In the genomic region with DNA sequence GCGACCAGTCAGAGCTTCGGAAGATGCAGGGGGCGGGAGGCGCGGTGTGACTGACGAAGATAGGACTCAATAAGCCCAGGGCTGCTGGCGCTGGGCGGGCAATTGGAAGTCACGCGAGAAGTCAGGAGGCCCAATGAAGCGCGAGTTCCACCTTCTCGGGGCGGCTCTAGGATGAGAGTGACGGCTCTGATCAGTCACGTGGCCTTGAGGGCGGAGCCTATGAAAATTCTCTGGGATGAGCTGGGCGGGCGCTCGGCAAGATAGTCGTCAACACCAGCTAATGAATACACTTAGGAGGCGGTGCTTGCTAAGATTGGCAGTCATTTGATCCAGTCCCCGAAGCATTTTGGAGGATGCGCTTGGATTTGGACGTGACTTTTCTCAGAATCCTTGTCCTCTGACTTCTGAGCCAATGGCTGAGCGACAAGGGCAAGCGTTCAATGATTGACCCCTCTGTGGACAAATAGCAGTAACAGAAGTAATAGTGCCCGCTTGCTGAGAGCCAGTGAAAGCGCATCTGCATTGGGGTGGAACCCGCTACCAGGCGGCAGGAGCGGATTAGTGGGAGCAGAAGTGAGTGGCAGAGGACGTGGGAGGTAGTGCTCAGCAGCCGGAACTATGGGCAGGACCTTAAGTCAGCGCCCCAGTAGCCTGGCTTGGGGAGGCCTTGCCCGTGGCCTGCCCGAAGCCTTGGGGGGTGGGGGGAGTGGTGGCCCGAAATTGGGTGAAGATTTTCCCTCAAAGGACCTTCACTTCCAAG, we compare ENCODE assay signal across 8 mouse cellular contexts. TPM values are rescaled to one million over a fixed set of nuclear protein-coding genes. Genes with fewer than 3 reads are reported as not detected.
A peak's percentile ranks its signal among the peaks of the same experiment; 100 is the strongest.
DNase-seq lines count a peak whose midpoint lies in the region; ATAC-seq and TF ChIP-seq lines count a peak whose summit lies in the region.

No protein-coding gene starts in this region.

- H3K36me3 ChIP-seq in embryonic facial prominence, embryonic 13.5 days, result peaks cover 23% of the 10 kb centered on the region
- H3K36me3 ChIP-seq in kidney, adult 2 months (ENCODE audit: control insufficient read depth, insufficient read depth, low read length), result no peaks in the 10 kb centered on the region
- peaks cover 25% of the 10 kb centered on the region for H3K36me3 ChIP-seq in limb, embryonic 12.5 days
- H3K36me3 ChIP-seq in midbrain, embryonic 15.5 days (replicated peaks), result peaks cover 14% of the 10 kb centered on the region; the same call in 1 of the 2 replicates
- H3K36me3 ChIP-seq in spleen, adult 2 months (ENCODE audit: control insufficient read depth, insufficient read depth, low read length), result peaks cover 13% of the 10 kb centered on the region

- no peaks in the 10 kb centered on the region for H3K9me3 ChIP-seq in embryonic facial prominence, embryonic 13.5 days
- H3K9me3 ChIP-seq in limb, embryonic 12.5 days, result no peaks in the 10 kb centered on the region
- no peaks in the 10 kb centered on the region for H3K9me3 ChIP-seq in midbrain, embryonic 15.5 days

- TF ChIP-seq CTCF in kidney, adult 2 months (conservative IDR thresholded peaks at IDR 0.05; ENCODE audit: insufficient read depth, insufficient read length, low read depth, low read length), result no peak
- no peak for TF ChIP-seq CTCF in spleen, adult 2 months (IDR thresholded peaks at IDR 0.05; ENCODE audit: extremely low read depth, insufficient read depth, insufficient read length, insufficient replicate concordance)

- peaks cover 17% of the 10 kb centered on the region for H3K4me1 ChIP-seq in embryonic facial prominence, embryonic 13.5 days
- peaks cover 10% of the 10 kb centered on the region; the same call in 1 of the 2 replicates for H3K4me1 ChIP-seq in kidney, adult 2 months (ENCODE audit: control insufficient read depth, insufficient read depth, low read length)
- H3K4me1 ChIP-seq in limb, embryonic 12.5 days (replicated peaks), result peaks cover 18% of the 10 kb centered on the region
- H3K4me1 ChIP-seq in midbrain, embryonic 15.5 days, result peaks cover 17% of the 10 kb centered on the region
- H3K4me1 ChIP-seq in spleen, adult 2 months (ENCODE audit: control insufficient read depth, insufficient read depth, insufficient read length), result peaks cover 11% of the 10 kb centered on the region

- peak; percentile 95 for ATAC-seq in embryonic facial prominence, embryonic 13.5 days (ENCODE audit: insufficient number of reproducible peaks, insufficient read depth, low FRiP score, low TSS enrichment, low read depth)
- peak; percentile 100 for ATAC-seq in limb, embryonic 12.5 days (ENCODE audit: insufficient number of reproducible peaks, insufficient read depth, low FRiP score, low TSS enrichment, low read depth)
- ATAC-seq in midbrain, embryonic 15.5 days (replicated peaks), result peak; percentile 96

- peak overlapping the region; percentile 90 for H3K4me3 ChIP-seq in embryonic facial prominence, embryonic 13.5 days
- H3K4me3 ChIP-seq in kidney, adult 2 months (ENCODE audit: insufficient read depth, low read depth, low read length), result peak overlapping the region; percentile 46
- peak overlapping the region; percentile 98 for H3K4me3 ChIP-seq in limb, embryonic 12.5 days (replicated peaks)
- H3K4me3 ChIP-seq in midbrain, embryonic 15.5 days, result peak overlapping the region; percentile 36
- H3K4me3 ChIP-seq in spleen, adult 2 months (ENCODE audit: extremely low read depth, insufficient read depth, insufficient read length), result peak overlapping the region; percentile 48

- peak overlapping the region; percentile 92 for H3K27ac ChIP-seq in embryonic facial prominence, embryonic 13.5 days
- peak overlapping the region; percentile 86 for H3K27ac ChIP-seq in kidney, adult 2 months (ENCODE audit: insufficient read depth, low read depth, low read length)
- H3K27ac ChIP-seq in limb, embryonic 12.5 days, result peak overlapping the region; percentile 81
- H3K27ac ChIP-seq in midbrain, embryonic 15.5 days, result peak overlapping the region; percentile 82
- peak overlapping the region; percentile 83 for H3K27ac ChIP-seq in spleen, adult 2 months (ENCODE audit: insufficient read depth, low read length)

- peak; percentile 100 for DNase-seq in 3T3-L1 (ENCODE audit: low read depth, low spot score)
- DNase-seq in adrenal gland, postnatal 36 days, result peak; percentile 98 to 99
- DNase-seq in heart, adult 18-20 months, result peak; percentile 100
- DNase-seq in kidney, adult 2 months, result peak; percentile 100
- peak; percentile 100 for DNase-seq in spleen, adult 2 months (ENCODE audit: low read depth in 1 of 2, low spot score in 2 of 2)

- peak overlapping the region; percentile 64 for H3K9ac ChIP-seq in embryonic facial prominence, embryonic 13.5 days
- H3K9ac ChIP-seq in limb, embryonic 12.5 days (replicated peaks), result no peak overlapping the region; the same call in 1 of the 2 replicates
- H3K9ac ChIP-seq in midbrain, embryonic 15.5 days, result peak overlapping the region; percentile 4

- peak; percentile 96 for TF ChIP-seq POLR2A in kidney, adult 2 months (IDR thresholded peaks at IDR 0.05; ENCODE audit: low read depth, low read length)
- peak; percentile 88 for TF ChIP-seq POLR2A in spleen, adult 2 months (IDR thresholded peaks at IDR 0.05; ENCODE audit: low read depth, low read length)

- H3K4me2 ChIP-seq in embryonic facial prominence, embryonic 13.5 days, result peak overlapping the region; percentile 64
- peak overlapping the region; percentile 97 for H3K4me2 ChIP-seq in limb, embryonic 12.5 days
- peak overlapping the region; percentile 49 for H3K4me2 ChIP-seq in midbrain, embryonic 15.5 days

- H3K27me3 ChIP-seq in embryonic facial prominence, embryonic 13.5 days, result 0 out of 2 replicates have a peak, but pooled peaks cover 6% of the 10 kb centered on the region
- H3K27me3 ChIP-seq in kidney, adult 2 months (replicated peaks; ENCODE audit: control insufficient read depth, insufficient read depth, low read length), result no peaks in the 10 kb centered on the region
- H3K27me3 ChIP-seq in limb, embryonic 12.5 days, result peaks cover 4% of the 10 kb centered on the region; the same call in 1 of the 2 replicates
- no peaks in the 10 kb centered on the region for H3K27me3 ChIP-seq in midbrain, embryonic 15.5 days (replicated peaks)
- no peaks in the 10 kb centered on the region for H3K27me3 ChIP-seq in spleen, adult 2 months (ENCODE audit: control insufficient read depth, insufficient read depth, low read length)

- under 1% methylated on average over 38 of the region's 38 CpGs for whole genome bisulfite sequencing in embryonic facial prominence, embryonic 13.5 days
- under 1% methylated on average over 38 of the region's 38 CpGs for WGBS in kidney, adult 2 months
- under 1% methylated on average over 38 of the region's 38 CpGs for WGBS in limb, embryonic 12.5 days
- under 1% methylated on average over 38 of the region's 38 CpGs for WGBS in midbrain, embryonic 15.5 days
- under 1% methylated on average over 38 of the region's 38 CpGs for WGBS in spleen, adult 2 months

RNA-seq across cellular contexts. Expression of gene Khsrp, which starts 0.5 kb away (rescaled TPM):
- total RNA-seq in adrenal gland, postnatal 36 days (2021), result 10 to 100 TPM; 97.1 to 97.2 TPM
- polyA plus RNA-seq in embryonic facial prominence, embryonic 13.5 days (2015; fragmentation: Nextera tagmentation; extraction: Ambion mirVana), result 45.7 and 49.8 TPM in 2 replicates
- 10 to 100 TPM; 38.3 to 42.5 TPM for total RNA-seq in heart, adult 18-20 months (2021)
- polyA plus RNA-seq in kidney, adult 2 months (2012; rRNA removed), result 49.7 and 51.1 TPM in 2 replicates
- 60.2 and 64.7 TPM in 2 replicates for polyA plus RNA-seq in limb, embryonic 12.5 days (2016; fragmentation: Nextera tagmentation; extraction: Ambion mirVana)
- 29.9 and 30.5 TPM in 2 replicates for polyA plus RNA-seq in midbrain, embryonic 15.5 days (2015; fragmentation: Nextera tagmentation; extraction: Ambion mirVana)
- polyA plus RNA-seq in spleen, adult 2 months (2012; rRNA removed), result 82.8 and 119 TPM in 2 replicates

RNA-seq across cellular contexts. Expression of gene Slc25a41, which starts 9.6 kb away (rescaled TPM):
- not detected for total RNA-seq in adrenal gland, postnatal 36 days (2021)
- not detected in 2 replicates for polyA plus RNA-seq in embryonic facial prominence, embryonic 13.5 days (2015; fragmentation: Nextera tagmentation; extraction: Ambion mirVana)
- total RNA-seq in heart, adult 18-20 months (2021), result not detected
- 0.13 TPM in 1 of 2 replicates, not detected in the other for polyA plus RNA-seq in kidney, adult 2 months (2012; rRNA removed)
- polyA plus RNA-seq in limb, embryonic 12.5 days (2016; fragmentation: Nextera tagmentation; extraction: Ambion mirVana), result 0.17 and 0.23 TPM in 2 replicates
- polyA plus RNA-seq in midbrain, embryonic 15.5 days (2015; fragmentation: Nextera tagmentation; extraction: Ambion mirVana), result not detected in 2 replicates
- not detected in 2 replicates for polyA plus RNA-seq in spleen, adult 2 months (2012; rRNA removed)

RNA-seq across cellular contexts. Expression of gene Gm17949, which starts 20.6 kb away (rescaled TPM):
- total RNA-seq in adrenal gland, postnatal 36 days (2021), result not detected
- polyA plus RNA-seq in embryonic facial prominence, embryonic 13.5 days (2015; fragmentation: Nextera tagmentation; extraction: Ambion mirVana), result 0.24 and 0.59 TPM in 2 replicates
- total RNA-seq in heart, adult 18-20 months (2021), result not detected
- 0.11 and 0.15 TPM in 2 replicates for polyA plus RNA-seq in kidney, adult 2 months (2012; rRNA removed)
- 0.24 TPM in 1 of 2 replicates, not detected in the other for polyA plus RNA-seq in limb, embryonic 12.5 days (2016; fragmentation: Nextera tagmentation; extraction: Ambion mirVana)
- polyA plus RNA-seq in midbrain, embryonic 15.5 days (2015; fragmentation: Nextera tagmentation; extraction: Ambion mirVana), result 0.43 and 0.73 TPM in 2 replicates
- 0.07 and 0.12 TPM in 2 replicates for polyA plus RNA-seq in spleen, adult 2 months (2012; rRNA removed)

RNA-seq across cellular contexts. Expression of gene Gtf2f1, which starts 20.8 kb away (rescaled TPM):
- total RNA-seq in adrenal gland, postnatal 36 days (2021), result 10 to 100 TPM; 44.3 to 65.3 TPM
- polyA plus RNA-seq in embryonic facial prominence, embryonic 13.5 days (2015; fragmentation: Nextera tagmentation; extraction: Ambion mirVana), result 65.5 and 71.3 TPM in 2 replicates
- 10 to 100 TPM; 22.6 to 23.0 TPM for total RNA-seq in heart, adult 18-20 months (2021)
- polyA plus RNA-seq in kidney, adult 2 months (2012; rRNA removed), result 22.0 and 25.1 TPM in 2 replicates
- 61.5 and 68.2 TPM in 2 replicates for polyA plus RNA-seq in limb, embryonic 12.5 days (2016; fragmentation: Nextera tagmentation; extraction: Ambion mirVana)
- polyA plus RNA-seq in midbrain, embryonic 15.5 days (2015; fragmentation: Nextera tagmentation; extraction: Ambion mirVana), result 76.8 TPM in 2 replicates
- polyA plus RNA-seq in spleen, adult 2 months (2012; rRNA removed), result 18.5 and 26.8 TPM in 2 replicates

RNA-seq across cellular contexts. Expression of gene Crb3, which starts 27.1 kb away (rescaled TPM):
- under 1 TPM in 1 of 2 experiments, not detected in 1; 0.82 TPM for total RNA-seq in adrenal gland, postnatal 36 days (2021)
- polyA plus RNA-seq in embryonic facial prominence, embryonic 13.5 days (2015; fragmentation: Nextera tagmentation; extraction: Ambion mirVana), result 7.3 and 7.9 TPM in 2 replicates
- under 1 TPM in 1 of 2 experiments, not detected in 1; 0.95 TPM for total RNA-seq in heart, adult 18-20 months (2021)
- polyA plus RNA-seq in kidney, adult 2 months (2012; rRNA removed), result 110 and 124 TPM in 2 replicates
- polyA plus RNA-seq in limb, embryonic 12.5 days (2016; fragmentation: Nextera tagmentation; extraction: Ambion mirVana), result 1.2 and 2.4 TPM in 2 replicates
- polyA plus RNA-seq in midbrain, embryonic 15.5 days (2015; fragmentation: Nextera tagmentation; extraction: Ambion mirVana), result 1.5 and 2.0 TPM in 2 replicates
- polyA plus RNA-seq in spleen, adult 2 months (2012; rRNA removed), result 6.3 and 6.8 TPM in 2 replicates

Comparison
In these comparisons a context has a peak if more than half of its experiments do, and no peak if none do; other contexts are left out.
1. Peak in every context shown above with its lines: DNase-seq, ATAC-seq, H3K4me3 ChIP-seq and H3K27ac ChIP-seq.
2. H3K4me3 ChIP-seq: peak in every context shown above with its lines; median percentile 98 in limb, embryonic 12.5 days; 90 in embryonic facial prominence, embryonic 13.5 days; 48 in spleen, adult 2 months; 46 in kidney, adult 2 months; 36 in midbrain, embryonic 15.5 days.